Mouse (Mus musculus) 3134 (cell line): Measurements from ENCODE around the gene Ostf1.

Source experiments
- DNase-seq: peaks from one replicate; pipeline ENCODE4 v3.0.0-alpha.2; 2011; ENCODE audit warnings: low spot score; ENCODE audit not compliant: insufficient read length; ENCODE audit errors: extremely low read depth

Ostf1 gene

DNA sequence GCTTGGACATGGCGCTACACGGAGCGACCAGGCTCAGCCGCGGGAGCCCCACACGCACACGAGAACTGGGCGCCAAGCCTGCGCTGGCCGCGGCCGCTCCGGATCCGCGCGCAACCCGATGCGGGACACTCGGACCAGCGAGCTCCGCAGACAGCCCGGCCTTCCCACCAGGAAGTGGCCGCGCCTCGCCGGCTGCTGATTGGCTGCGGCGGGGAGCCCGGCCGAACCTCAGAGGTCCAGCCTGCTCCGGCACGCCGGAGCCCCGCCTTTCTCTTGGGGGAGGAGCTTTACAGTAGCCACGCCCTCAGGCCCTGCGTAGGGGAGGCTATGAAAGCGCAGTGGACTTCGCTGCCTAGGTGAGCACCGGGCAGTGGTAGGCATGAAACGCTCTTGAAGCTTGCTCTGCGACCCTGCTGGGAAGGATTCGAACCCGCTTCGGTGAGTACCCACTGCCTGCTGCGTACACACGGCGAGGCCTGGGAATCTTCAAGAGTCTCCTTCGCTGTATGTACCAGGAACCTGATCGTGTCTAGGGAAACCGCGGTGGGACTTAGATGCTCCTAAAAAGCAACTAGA is at the start of gene Ostf1, which contains the start of gene Nmrk1:
TSS of gene Ostf1 (minus strand) at position 180 of the 576 bp plus-strand sequence.
TSS of gene Nmrk1 (plus strand) at position 307 of the 576 bp plus-strand sequence.
- peak; percentile 95 for DNase-seq

DNA sequence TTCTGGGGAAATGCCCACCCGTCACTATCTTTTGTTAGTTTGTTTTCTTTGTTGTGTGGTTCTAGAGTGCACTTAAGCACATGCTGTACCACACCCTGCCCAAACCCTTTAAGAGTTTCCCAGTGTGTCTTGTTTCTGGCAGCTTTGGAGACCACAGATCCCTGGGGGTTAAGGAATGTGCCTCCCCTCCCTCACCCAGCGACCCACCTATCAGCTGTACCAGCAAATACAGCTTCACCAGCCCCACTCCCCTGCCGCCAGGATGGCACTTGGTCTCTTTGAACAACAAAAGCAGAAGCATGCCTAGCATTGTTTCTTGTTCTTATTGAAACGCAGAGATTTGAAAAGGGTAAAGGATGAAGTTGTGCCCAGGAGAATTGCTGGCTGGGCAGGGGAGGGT is 41.5 kb upstream of the Ostf1 start:
- no peak for DNase-seq

DNA sequence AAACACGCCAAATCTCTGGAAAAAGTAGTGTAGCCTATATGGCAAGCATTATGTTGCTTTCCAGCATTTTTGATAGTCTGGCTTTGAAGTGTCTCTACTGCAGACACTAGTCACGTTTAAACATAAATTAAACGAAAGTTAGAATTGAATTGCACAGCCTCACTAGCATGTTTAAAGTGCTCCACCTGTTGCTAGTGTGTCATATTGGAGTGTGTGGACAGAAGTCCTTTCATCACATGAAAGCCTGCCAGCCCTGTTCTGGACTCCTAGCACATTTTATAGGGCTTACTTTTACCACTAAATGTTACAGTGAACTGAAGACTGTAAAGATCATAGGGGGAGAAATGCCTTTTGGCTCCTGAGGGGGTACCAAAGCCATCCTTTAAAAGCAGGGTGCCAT is 40.9 kb upstream of the Ostf1 start:
- no peak for DNase-seq

DNA sequence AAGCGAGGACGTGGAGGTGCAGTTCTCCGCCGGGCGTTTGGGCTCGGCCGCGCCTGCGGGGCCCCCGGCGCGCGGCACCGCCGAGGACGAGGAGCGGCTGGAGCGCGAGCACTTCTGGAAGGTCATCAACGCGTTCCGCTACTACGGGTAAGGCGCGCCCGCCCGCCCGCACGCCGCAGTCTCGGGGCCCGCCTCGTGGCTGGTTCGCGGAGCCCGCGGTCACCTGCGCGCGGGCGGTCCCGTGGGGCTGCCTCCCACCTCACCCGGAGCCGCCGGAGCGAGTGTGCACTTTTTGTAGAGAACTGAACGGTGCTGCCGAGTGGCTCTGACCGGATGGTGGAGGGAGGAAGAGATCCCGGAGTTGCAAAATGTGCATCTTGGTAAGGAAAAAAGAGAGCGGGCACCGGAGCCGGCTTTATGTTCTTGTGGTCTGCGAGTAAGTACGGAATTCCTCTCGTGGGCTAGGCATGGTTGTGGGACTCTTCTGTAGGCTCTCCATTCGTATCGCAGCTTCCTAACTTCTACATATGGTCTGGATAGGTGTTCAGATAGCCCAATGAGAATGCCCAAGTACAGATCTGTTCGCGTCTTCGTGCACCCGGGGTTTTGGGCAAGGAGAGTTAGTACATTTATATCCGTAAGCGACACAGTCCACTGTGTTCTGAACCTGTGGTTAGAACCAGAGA is 39.6 kb upstream of the Ostf1 start:
- peak; percentile 66 for DNase-seq

DNA sequence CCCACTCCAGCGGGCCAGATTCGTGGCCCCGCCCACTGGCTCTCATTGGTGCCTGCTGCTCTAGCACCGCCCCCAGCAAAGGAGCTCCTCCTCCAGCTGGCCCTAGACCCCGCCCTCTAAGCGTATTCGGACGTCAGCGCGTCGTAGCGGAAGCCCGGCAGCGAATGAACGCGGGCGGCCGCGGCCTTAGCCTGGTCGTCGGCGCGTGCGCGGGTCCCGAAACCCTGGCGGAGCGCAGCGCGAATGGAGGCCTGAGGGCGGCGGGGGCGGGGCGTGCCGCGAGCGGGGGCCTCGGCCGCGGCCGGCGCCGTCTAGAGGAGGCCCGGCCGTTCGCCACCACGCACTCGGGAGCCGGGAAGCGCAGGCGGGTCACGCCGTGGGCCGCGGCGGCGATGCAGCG is 39.0 kb upstream of the Ostf1 start, which contains the start of gene Carnmt1:
TSS of gene Carnmt1 (plus strand) at position 157 of the 400 bp plus-strand sequence.
- peak; percentile 95 for DNase-seq

DNA sequence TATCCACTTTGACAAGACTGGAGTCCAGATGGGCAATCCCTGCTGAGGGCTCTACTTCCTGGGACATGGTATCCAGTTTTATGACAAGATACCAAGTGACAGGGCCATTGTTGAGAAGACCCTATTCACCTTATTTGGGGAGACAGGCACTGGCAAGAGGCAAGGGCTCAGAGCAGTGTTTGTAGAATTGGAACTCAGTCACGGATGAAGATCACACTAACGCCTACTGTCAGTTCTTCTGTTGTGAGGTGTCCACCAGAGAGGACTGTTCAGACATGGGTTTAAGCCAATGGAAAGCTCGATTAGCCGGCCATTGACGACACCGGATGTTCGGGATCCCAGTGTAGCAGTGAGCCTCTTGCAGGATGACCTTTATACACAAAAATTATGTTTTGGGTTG is 37.9 kb upstream of the Ostf1 start:
- no peak for DNase-seq

DNA sequence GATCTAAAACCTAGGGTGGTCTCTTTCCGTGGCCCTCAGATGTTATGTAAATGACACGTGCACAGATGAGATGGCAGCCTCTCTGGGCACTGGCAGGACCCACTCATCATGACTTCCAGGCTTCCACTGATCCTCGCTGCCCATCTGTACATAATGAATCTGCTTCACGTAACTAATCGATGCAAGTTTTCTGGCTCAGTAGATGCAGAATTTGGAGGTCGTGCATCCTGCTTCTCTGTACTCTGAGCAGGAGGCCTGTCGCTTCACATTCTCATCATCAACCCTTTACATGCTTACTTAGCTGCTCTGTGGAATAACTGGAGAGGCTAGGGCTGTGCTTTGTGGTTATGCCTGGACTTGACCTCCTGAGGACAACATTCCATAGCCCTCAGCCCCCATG is 35.3 kb upstream of the Ostf1 start:
- no peak for DNase-seq

DNA sequence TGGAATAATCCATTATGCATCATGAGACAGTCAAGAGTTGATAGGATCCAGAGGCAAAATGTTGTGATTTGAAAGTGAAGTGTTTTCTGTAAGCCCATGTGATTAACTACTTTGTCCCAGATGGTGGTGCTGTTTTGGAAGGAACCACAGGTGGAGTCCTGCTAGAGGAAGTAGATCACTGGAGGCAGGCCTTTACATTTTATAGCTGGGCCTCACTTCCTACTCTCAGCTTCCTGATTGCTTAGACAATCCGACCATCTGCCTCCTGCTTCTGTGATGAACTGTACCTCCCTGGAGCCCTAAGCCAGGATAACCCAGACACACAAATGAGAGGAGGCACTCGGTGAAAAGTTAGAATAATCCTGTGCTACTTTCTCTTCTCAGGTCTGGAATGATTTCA is 32.3 kb upstream of the Ostf1 start:
- no peak for DNase-seq

DNA sequence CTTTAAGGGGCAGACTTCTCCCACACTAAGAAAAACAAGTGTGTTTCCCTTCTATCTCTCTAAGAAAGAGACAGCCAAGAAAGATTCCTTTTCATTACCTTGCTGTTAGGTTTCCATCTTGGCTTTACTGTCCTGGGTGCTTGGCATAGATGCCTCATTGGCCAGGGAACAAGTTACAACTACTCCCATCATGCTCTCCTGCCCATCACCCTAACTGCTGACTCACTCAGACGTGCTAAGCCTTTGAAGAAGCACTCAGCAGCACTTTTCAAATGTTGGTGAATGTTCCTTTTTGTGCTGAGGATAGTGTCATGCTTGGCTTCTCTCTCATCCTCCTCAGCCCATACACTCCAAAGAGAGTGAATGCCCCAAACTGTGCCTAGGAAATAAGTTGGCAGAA is 30.1 kb upstream of the Ostf1 start:
- no peak for DNase-seq

DNA sequence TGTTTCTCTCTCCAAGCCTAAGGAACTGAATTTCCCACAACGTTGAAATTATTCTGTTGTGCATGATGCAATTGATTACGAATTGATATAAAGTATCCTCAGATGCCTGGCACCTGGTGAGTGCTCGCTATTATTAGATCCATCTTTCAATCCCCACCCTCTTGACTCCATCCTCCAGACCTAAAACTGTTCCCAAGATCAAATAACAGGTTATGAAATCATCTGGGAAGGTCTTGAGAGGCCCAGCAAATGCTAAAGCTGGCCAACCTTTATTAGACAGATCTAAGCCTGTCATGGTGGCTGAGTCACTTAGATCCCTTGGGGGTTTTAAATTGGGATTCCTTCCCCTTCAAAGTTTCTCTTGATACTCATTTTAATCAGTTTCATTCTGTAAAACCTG is 28.8 kb upstream of the Ostf1 start:
- DNase-seq, result no peak

DNA sequence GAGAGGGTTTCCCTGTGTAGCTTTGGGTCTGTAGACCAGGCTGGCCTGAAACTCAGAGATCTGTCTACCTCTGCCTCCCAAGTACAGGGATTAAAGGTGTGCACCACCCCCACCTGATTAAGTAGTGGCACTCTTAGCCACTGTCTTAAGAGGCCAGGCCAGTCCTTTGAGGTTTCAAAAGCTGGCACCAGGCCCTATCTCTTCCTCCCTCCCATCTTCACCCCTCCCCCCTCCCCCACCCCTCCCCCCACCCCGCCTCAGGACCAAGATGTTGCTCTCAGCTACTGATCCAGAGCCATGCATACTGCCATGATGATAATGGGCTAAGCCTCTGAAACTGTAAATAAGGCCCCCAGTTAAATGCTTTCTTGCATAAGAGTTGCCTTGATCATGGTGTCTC is 27.7 kb upstream of the Ostf1 start:
- DNase-seq, result no peak

DNA sequence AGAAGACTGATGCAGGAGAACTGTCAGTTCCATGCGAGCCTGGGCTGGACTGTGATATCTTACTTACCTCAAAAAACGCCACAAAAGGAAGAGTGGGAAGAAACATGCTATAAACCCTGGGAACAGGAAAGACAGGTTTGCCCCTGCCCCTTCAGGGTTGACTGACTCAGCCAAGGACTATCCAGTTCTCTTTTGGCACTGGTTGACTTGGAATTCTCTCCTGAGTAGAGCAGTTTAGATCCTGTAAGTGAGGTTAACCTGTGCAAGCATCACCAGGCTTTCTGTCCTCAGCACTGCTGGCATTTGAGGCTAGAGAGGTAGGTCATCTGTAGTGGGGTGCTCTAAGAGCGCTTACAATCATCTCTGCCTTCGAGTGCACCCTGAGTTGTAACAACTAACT is 26.9 kb upstream of the Ostf1 start:
- DNase-seq, result no peak

DNA sequence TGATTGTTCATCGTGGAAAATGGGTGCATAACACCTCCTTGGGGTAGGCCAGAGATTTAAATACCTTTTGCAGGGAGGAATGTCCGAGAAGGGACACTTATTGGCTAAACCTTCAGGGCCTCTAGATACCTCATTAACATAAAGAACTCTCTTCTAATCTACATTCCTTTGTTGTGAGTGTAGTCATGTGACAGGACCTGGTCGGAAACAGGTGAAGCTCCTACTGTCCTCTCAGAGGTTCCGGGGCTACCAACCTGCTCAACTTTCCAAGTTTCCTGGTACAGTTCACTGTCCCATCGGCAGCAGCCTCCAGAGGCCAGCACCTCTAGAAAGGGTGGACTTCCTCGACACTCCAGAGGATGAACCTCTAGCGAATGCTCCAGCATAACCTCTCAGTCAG is 24.4 kb upstream of the Ostf1 start:
- DNase-seq, result no peak

DNA sequence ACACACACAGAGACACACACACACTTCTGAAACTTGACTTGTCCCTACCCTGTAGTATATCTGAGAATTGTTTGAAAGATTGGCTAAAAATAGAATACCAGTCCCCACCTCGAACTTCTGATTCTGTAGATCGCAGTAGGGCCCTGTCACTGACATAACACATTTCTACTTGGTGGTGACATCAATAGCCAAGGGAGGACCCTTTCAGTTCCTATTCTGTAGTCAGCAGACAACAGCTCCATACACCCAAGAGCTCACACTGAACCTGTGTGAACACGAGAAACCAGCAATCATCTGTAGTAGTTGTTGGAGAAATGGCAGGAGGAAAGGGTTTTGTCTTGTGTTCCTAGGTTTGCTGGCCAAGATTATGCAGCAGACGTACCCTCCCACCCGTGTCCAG is 23.4 kb upstream of the Ostf1 start:
- no peak for DNase-seq

DNA sequence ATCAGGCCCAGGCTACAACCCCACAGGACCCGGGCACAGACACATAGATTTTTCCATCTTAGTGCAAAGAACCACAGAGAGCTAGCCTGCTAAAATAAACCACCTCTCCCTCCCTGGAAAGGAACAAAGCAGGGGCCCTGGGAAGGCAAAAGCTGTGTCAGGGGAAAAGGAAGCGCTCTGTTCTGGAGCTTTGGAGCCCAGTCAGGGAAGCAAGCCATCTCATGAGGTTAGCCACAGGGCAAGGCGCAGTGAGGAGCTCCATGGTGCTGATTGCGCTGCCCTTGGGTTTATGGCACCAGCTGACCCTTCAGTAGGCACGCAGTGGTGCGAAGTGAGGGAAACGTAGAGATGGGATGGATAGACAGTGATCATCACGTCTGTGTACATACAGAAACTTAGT is 22.7 kb upstream of the Ostf1 start:
- no peak for DNase-seq

DNA sequence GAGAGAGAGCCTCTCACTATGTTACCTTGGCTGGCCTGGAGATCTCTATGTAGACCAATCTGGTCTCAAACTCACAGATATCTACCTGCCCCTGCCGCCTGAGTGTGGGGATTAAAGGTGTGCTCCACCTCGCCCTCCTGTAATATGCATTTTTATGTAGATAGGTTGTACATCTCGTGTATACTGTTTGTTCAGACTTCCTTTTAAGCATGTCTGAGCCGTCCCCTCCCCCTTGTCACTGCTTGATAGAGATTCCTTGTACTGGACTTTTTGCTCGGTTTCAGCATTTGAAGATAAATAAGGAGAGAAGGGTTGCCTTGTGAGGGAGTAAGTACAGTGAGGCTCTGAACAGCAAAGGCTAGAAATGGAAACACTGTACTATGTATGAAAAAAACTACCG is 21.4 kb upstream of the Ostf1 start:
- no peak for DNase-seq

DNA sequence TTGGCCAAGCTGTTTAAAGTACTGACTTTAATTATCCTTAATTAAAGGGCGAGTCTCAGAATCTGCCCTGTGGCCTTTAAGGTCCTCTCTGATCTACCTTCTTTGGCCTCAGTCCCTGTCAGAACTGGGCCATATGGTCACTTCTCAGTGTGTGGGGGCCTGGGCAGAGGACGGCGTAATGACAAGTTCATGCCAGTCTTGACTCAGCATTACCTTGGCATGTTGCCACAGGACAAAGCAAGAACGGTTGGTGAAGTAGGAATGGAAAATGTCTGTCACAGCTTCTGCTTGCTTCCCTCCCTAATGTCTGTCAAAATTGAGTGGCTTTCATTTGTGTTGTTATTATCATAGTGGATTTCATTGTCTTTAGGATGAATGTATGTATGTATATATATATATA is 21.0 kb upstream of the Ostf1 start:
- DNase-seq, result peak; percentile 36

DNA sequence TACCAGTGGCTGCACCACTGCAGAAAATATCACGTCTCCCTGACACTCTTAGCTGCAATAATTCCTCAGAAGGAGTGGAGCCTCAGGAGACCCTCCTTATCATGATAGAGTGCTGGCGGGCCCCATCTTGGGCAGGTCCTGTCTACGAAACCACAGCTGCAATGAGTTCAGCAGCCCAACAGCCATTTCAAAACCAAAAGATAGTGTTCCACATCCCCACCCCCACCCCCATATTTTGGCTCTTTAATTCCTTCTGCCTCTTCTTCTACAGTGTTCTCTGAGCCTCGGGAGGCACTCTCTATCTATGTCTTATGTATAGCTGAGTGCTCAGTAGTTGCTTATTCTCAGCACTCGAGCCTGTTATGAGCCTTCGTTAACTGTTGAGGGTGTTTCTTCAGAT is 18.9 kb upstream of the Ostf1 start:
- DNase-seq, result no peak

DNA sequence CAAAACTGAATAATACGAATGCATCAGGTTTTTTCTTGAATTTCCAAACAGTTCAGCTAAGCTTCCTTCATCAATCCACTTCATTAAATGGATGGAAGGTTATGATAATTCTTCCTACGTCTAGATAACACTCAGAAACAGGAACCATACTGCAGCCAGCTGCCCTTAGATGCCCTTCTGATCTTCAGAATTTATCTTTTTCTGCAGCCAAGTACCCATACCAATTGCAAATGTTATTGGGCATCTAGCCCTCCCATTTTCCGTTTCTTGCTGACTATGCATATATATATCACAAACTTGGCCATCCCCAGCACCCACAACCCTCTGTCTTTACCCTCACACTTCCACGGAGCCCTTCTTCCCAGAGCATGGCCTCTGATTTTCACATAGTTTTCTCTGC is 18.3 kb upstream of the Ostf1 start:
- DNase-seq, result no peak

DNA sequence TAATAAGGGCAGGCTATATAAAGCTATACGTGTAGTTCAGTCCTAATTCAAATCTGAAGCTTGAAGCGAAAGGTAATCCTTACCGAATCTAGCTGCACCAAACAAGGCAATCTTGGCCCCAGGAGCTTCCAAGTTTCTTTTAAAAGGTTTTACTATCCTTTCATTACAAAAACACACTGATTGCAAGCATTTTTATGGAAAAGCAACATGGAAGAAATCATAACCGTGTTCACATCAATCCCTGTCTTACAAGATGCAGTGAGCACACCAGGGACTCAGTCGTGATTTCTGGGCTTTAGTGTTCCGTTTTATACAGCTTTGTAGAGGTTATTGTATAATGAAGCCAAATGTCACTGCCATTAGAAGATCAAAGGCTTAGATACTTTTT is 16.9 kb upstream of the Ostf1 start:
- no peak for DNase-seq

DNA sequence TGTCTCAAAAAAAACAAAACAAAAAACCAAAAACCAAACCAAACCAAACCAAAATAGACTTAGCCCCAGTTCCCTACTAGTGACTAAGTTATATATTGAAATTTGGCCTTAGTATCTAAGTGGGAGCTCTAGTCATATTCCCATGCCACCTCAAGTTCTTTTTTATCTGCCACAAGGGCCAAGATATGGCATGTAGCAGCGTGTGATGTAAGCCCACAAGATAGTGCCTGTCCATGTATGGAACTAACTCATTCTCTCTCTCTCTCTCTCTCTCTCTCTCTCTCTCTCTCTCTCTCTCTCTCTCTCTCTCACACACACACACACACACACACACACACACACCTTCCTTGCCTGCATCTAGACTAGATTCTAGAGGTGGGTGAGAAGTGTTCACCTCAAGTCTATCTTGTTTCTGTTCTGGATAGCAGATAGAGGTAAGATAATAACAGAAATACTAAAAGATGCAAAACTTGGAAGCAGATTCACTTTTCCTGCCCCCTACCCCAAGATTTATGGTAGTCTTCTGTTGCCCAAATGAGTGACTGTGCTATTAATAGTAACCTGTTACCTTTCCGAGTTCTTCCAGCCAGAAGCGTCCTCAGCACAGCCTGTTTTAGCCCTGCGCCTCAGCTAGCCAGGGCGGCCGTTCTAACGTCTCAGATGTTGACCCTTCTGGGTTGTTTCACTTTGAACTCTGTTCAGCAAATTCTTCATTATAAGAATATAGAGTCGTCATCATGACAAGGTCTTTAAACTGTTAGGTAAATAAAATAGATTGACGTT is 16.3 kb upstream of the Ostf1 start:
- DNase-seq, result no peak

DNA sequence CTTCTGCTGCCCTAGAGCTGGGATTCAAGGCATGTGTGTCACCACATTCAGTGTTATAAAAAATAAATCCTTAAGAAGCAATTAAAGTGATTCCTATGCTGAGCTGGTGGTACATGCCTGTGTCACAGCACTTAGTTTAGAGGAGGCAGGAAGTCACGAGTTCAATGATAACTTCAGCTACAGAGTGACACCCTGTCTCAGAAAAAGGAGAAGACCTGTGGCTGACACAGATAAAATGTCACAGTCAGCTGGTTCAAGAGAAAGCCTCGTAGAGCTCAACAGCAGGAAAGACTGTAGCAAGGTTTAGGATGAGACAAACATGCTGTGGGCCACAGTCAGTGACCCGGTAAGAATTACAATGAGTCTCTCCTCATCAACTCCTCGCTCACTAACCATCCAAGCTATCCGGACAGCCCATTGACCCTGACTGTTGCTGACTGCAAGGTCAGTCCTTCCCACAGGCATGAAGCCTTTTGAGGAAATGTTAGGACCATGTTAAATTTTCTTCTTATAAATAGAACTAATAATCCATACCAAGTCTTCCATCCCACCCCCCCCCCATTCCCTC is 15.3 kb upstream of the Ostf1 start:
- DNase-seq, result no peak
